Mouse (Mus musculus): ENCODE data around the gene Hephl1. TPM values are rescaled to one million over a fixed set of nuclear protein-coding genes. Genes with fewer than 3 reads are reported as not detected.
A peak's percentile ranks its signal among the peaks of the same experiment; 100 is the strongest.

Hephl1 gene
- polyA plus RNA-seq, 1 experiment from 2014 or later, result not detected

GRCm38 (mm10) chr9:15003676-15004297 is 108.1 kb downstream of the Hephl1 start:
- Histone ChIP-seq H3K4me2 (replicated peaks) (no peak overlapping the region), H3K9ac (replicated peaks) (no peak overlapping the region), H3K4me3 (replicated peaks) (no peak overlapping the region), H3K9me3 (no peaks in the 10 kb centered on the region), H3K4me1 (replicated peaks) (peaks cover 20% of the 10 kb centered on the region), H3K36me3 (peaks cover 64% of the 10 kb centered on the region), H3K27me3 (no peaks in the 10 kb centered on the region), H3K27ac (no peak overlapping the region)
- WGBS, result 47% methylated on average over 10 of the region's 10 CpGs
- no peak for ATAC-seq

GRCm38 (mm10) chr9:15002995-15003613 is 108.8 kb downstream of the Hephl1 start:
- H3K4me3 ChIP-seq (replicated peaks), result no peak overlapping the region
- no peaks in the 10 kb centered on the region for H3K27me3 ChIP-seq
- peaks cover 58% of the 10 kb centered on the region for H3K36me3 ChIP-seq
- H3K9ac ChIP-seq (replicated peaks), result no peak overlapping the region
- WGBS, result 39% methylated on average over 6 of the region's 6 CpGs
- no peaks in the 10 kb centered on the region for H3K9me3 ChIP-seq
- 0 out of 2 replicates have a peak, but pooled peaks have one; percentile 21 for ATAC-seq
- no peak overlapping the region for H3K27ac ChIP-seq
- H3K4me1 ChIP-seq (replicated peaks), result peaks cover 20% of the 10 kb centered on the region
- H3K4me2 ChIP-seq (replicated peaks), result no peak overlapping the region

Other genes with a start within 250 kb of the Hephl1 start
- not detected in 2 replicates for gene Izumo1r, start 208.2 kb downstream of the Hephl1 start, polyA plus RNA-seq (2015; fragmentation: Nextera tagmentation; extraction: Ambion mirVana)
- 144 and 155 TPM in 2 replicates for gene Panx1, start 66.6 kb downstream of the Hephl1 start, polyA plus RNA-seq (2015; fragmentation: Nextera tagmentation; extraction: Ambion mirVana)
- 9.9 and 11.2 TPM in 2 replicates for gene Vstm5, start 126.9 kb upstream of the Hephl1 start, polyA plus RNA-seq (2015; fragmentation: Nextera tagmentation; extraction: Ambion mirVana)
- 34.8 and 38.5 TPM in 2 replicates for gene Med17, start 167.8 kb upstream of the Hephl1 start, polyA plus RNA-seq (2015; fragmentation: Nextera tagmentation; extraction: Ambion mirVana)
- gene Taf1d, start 194.1 kb upstream of the Hephl1 start, polyA plus RNA-seq (2015; fragmentation: Nextera tagmentation; extraction: Ambion mirVana), result 55.7 and 57.7 TPM in 2 replicates
- gene 4931406C07Rik, start 194.3 kb upstream of the Hephl1 start, polyA plus RNA-seq (2015; fragmentation: Nextera tagmentation; extraction: Ambion mirVana), result 12.7 and 13.4 TPM in 2 replicates
- 17.3 and 18.5 TPM in 2 replicates for gene Cep295, start 245.7 kb upstream of the Hephl1 start, polyA plus RNA-seq (2015; fragmentation: Nextera tagmentation; extraction: Ambion mirVana)

All from midbrain, embryonic 13.5 days (tissue).